Mouse (Mus musculus) layer of hippocampus, adult 9-11 months (tissue): ENCODE measurements around the gene Fsd2.

ENCODE experiments used
- DNase-seq: peaks from one replicate; pipeline ENCODE4 v3.0.0; 2022

The Fsd2 gene

DNA sequence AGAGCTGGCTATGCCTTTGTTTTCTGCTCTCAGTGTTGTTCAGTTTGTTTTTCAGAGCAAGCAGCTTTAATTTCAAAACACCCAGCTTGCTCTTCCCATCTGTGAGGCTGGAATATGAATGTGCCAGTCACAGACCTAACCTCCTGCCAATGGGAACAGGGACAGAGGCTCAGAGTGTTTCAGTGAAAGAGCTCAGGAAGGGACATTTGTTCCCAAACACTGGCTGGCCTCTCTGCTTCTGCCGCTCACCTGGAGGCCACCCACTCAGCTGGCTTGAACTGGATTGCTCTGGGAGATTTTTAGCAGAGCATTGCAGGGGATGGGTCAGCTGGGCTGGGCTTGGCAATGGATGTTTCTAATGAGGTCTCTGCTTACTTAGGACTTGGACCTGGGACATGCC lies 25.7 kb downstream of the Fsd2 start:
- DNase-seq = no peak

- DNase-seq = peak; percentile 26
Observed at GRCm38 (mm10) chr7:81539565-81539964, 27.2 kb downstream of the Fsd2 start.

DNA sequence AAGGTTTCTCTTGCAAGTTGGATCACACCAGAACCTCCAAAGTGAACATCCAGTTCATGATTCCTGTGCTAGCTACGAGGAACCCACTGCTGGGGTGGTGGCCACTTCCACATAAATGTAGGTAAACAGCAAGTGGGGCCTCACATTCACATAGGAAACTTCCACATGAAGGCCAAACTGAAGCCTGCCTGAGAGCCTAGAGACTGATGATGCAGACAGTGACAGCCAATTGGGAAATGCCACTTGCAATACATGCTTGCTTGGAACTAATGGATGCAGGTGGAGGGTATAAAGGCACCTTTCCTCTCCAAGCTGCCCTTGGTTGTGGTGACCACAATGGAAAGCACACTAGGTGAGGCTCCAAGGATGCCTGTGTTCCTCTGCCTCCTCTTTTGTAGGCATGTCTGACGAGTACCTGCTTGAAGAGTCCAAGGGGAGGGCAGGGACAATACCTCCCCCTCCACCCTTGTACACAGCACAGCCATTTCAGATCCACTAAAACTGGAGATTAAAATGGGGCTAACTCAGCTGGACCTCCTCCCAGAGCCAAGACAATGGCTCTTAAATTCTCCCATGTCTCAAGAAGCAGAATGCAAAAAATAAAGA lies 28.6 kb downstream of the Fsd2 start:
- peak; percentile 34 for DNase-seq

GRCm38 (mm10) chr7:81536478-81536877 lies 30.3 kb downstream of the Fsd2 start:
- DNase-seq = no peak

DNA sequence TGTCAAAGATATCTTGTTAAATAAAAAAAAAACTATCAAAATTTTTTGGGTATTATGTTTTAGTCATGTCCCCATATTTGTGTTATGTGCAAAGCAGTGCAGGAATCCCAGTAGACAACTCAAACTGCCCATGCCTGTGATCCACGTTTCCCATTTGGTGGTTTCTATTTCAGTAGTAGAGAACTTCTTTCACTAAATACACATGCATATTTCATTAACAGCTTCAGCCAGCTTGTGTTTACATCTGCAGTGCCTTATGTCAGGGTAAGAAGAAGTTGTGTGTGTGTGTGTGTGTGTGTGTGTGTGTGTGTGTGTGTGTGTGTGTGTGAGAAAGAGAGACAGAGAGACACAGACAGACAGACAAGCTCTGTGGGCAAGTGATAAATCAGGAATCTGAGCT lies 35.3 kb downstream of the Fsd2 start:
- DNase-seq = no peak

- no peak for DNase-seq
Observed at GRCm38 (mm10) chr7:81528918-81529317, 37.8 kb downstream of the Fsd2 start.

- no peak for DNase-seq
Observed at GRCm38 (mm10) chr7:81523663-81524017, 43.1 kb downstream of the Fsd2 start.

GRCm38 (mm10) chr7:81523008-81523662 lies 43.6 kb downstream of the Fsd2 start:
- peak; percentile 92 for DNase-seq

DNA sequence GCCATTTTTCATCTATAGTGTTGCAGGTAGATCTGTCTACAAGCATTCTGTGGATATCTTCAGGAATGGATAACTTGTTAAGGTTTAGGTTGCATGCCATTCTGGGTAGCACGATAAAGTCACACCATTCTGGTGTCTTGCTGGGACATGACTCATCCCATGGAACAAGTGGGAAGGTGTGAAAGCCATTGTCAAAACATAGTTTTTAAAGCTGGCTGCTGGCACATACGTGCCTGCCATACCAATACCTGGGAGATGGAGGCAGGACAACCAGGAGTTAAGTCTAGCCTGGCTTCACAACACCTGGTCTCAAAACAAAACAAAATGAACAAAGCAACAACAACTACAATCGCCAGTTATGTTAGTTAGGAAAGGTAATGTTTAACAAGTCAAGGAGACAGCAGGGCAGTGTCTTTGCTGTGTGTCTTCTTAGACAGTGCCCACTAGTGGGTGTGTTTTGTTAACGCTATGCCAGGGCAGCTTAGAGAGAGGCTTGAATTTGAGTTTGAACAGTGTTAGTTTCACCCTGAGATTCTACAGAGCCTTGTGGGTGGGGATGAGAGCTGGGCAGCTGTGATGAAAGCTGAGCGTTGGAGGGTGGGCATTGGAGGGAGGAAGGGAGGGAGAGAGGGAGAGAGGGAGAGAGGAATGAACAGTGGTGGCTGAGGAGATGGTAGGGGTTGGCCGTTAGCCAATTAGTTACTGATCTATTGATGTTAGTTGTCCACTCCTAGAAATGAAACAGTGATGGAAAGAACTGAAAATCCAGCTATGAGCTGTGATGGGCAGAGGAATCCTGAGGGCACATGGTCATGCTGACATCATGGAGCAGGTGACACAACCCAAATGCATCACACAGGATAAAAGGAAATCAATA lies 50.4 kb downstream of the Fsd2 start:
- DNase-seq = no peak

GRCm38 (mm10) chr7:81514906-81515590 lies 51.7 kb downstream of the Fsd2 start:
- DNase-seq = no peak

DNA sequence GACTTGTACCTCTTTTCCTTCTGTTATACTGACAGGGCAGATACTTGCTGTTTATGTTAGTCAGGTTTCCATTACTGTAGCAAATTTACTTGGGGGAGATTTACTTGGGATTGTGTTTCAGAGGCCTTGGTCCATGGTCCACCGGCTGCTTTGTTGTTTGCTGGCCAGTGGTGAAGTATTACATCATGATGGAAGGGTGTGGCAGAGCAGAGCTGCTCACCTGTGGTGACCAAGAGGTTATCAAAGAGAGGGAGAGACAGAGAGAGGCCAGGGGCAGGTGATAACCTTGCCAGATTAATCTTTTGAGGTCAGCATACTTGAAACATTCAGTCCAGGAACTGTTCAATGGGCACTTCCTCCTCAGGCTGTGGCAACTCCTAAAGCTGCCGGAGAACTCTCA lies 65.7 kb downstream of the Fsd2 start:
- DNase-seq = no peak

- no peak for DNase-seq
Observed at GRCm38 (mm10) chr7:81498181-81498580, 68.6 kb downstream of the Fsd2 start, which contains the start of gene BC048679. BC048679 (minus strand) TSS chr7:81498281.

- no peak for DNase-seq
Observed at GRCm38 (mm10) chr7:81497171-81497570, 69.6 kb downstream of the Fsd2 start.

DNA sequence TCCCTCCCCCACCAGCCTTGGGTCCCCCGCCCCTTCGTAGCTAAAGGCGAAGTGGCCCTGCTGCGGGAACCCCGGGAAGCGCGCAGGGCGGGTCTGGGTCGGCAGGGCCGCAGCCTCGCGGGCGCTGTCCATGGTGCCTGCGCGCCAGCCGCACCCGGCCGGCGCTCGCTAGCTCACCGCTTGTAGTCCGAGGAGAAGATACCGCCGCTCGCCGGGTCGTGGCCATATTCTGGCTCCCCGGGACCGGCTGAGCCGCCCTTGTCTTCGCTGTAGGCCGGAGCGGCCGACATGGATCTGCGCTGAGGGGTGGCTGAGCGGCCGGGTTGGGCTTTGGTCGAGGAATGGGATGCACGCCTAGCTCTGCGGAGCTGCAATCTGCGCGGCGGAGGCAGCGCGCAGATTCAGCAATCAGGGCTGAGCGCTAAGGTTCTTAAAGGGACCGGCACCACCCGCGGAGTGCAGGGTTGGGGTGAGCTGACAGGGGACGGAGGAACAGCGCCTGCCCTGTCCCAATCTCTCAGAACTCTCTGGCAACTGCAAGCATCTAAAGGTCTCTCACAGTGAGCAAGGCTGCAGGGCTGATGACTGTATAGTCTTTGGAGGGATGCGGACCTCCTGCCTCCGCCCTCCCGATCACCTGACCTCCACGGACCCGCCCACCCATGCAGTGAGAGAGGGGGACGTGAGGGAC lies 73.3 kb downstream of the Fsd2 start, which contains the start of gene Ap3b2:
Ap3b2 (minus strand) TSS at position 595 of the 691 bp plus-strand sequence.
- peak; percentile 48 for DNase-seq

- DNase-seq = no peak
Observed at GRCm38 (mm10) chr7:81492628-81493027, 74.1 kb downstream of the Fsd2 start.

GRCm38 (mm10) chr7:81489649-81490048 lies 77.1 kb downstream of the Fsd2 start:
- DNase-seq = no peak
